Mouse (Mus musculus): ENCODE results near the gene Glt28d2. TPM values are rescaled to one million over a fixed set of nuclear protein-coding genes. Genes with fewer than 3 reads are reported as not detected.

Gene Glt28d2
- total and polyA plus RNA-seq, 3 experiments: 0.04 to 0.08 TPM; not detected in 1

DNA sequence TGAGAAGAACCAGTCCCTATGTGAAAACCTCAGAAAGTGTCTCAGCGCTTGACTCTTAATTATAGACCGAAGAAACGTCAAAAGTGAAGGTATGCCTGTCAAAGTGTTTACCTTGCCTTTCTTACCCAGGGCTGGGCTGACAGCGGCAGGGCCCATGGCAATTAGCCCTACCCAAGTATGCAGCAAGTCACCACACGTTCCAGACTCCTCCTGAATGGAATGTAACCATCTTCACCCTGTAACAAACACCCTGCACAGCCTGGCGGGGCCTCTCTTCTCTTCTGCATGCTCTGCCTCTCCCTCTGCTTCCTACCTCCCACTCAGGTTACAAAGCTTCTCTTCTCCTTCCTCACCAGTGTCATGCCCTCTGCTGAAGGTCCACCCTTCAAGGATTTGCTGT lies 44.5 kb upstream of the Glt28d2 start:
- no peaks in the 10 kb centered on the region for H3K9me3 ChIP-seq (replicated peaks; ENCODE audit: low read length)
- H3K9ac ChIP-seq (ENCODE audit: insufficient read depth, low read depth): no peak overlapping the region
- TF ChIP-seq USF2 (conservative IDR thresholded peaks at IDR 0.05; ENCODE audit: low read depth, low read length) (no peak), POLR2A (IDR thresholded peaks at IDR 0.05; ENCODE audit: low read depth, low read length) (no peak), MYC (IDR thresholded peaks at IDR 0.05; ENCODE audit: low read depth, low read length) (no peak), HCFC1 (IDR thresholded peaks at IDR 0.05; ENCODE audit: low read depth, low read length) (no peak), ZKSCAN1 (IDR thresholded peaks at IDR 0.05; ENCODE audit: borderline replicate concordance, low read depth, low read length) (no peak)
- no peaks in the 10 kb centered on the region for H3K36me3 ChIP-seq (replicated peaks in 1 of 2; ENCODE audit: control insufficient read depth in 1 of 2, insufficient read depth in 1 of 2, low read length in 1 of 2)
- H3K4me2 ChIP-seq (ENCODE audit: insufficient read depth, low read depth, poor library complexity, severe bottlenecking): no peak overlapping the region
- no peak overlapping the region for H3K4me3 ChIP-seq (replicated peaks in 1 of 3; ENCODE audit: low read depth in 2 of 3, low read length in 2 of 3, poor library complexity in 1 of 3)
- H3K27ac ChIP-seq (ENCODE audit: insufficient read depth, low read depth): no peak overlapping the region
- H3K27me3 ChIP-seq (replicated peaks): no peaks in the 10 kb centered on the region
- no peak for DNase-seq (ENCODE audit: extremely low read depth)
- in situ Hi-C loops (cut with MboI; ENCODE audit: low pct_ligation_motif_present, low pct_unique_long_range_greater_than_20kb, low sequenced_read_pairs) (no loop called here), dilution Hi-C loops (cut with MboI; ENCODE audit: extremely low pct_ligation_motif_present, extremely low pct_unique_long_range_greater_than_20kb, low sequenced_read_pairs) (no loop called here)
- peaks cover 0 to 2% of the 10 kb centered on the region in 2 experiments; a peak in 1 of 4 replicates for H3K4me1 ChIP-seq (ENCODE audit: control insufficient read depth in 1 of 2, insufficient read depth in 2 of 2)
- no peaks in the 10 kb centered on the region for H3K79me2 ChIP-seq (replicated peaks; ENCODE audit: control insufficient read depth, extremely low read depth, insufficient read depth, poor library complexity, severe bottlenecking)

DNA sequence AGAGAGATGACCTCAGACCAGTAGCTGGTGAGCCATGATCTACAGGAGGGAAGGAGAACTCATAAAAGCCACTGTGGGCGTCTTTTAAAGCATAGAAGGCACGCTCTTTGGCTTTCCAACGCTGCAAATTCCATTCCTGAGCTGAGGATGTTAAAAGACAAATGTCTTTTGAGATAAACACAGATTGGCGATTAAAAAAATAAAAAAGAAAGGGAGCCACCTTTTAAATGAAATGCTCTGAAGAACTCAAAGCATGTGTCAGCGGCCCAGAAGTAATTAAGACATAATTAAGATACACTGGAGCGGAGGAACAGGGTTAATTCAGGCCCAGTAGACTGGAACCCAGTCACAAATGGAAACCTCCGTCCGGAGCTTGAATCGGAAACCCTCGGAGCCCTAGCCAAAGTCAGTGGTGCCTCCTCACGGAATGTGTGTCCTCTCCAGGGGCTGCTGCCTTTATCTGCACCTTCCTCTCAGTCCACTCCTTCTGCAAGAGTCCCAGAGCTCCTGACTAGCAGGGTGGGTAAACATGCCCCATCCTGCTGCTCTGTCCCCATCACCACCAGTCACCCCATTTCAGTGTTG lies 43.4 kb upstream of the Glt28d2 start:
- in situ Hi-C loops (cut with MboI; ENCODE audit: low pct_ligation_motif_present, low pct_unique_long_range_greater_than_20kb, low sequenced_read_pairs) (no loop called here), dilution Hi-C loops (cut with MboI; ENCODE audit: extremely low pct_ligation_motif_present, extremely low pct_unique_long_range_greater_than_20kb, low sequenced_read_pairs) (no loop called here)
- Histone ChIP-seq H3K9me3 (replicated peaks; ENCODE audit: low read length) (no peaks in the 10 kb centered on the region), H3K4me2 (ENCODE audit: insufficient read depth, low read depth, poor library complexity, severe bottlenecking) (no peak overlapping the region), H3K9ac (ENCODE audit: insufficient read depth, low read depth) (no peak overlapping the region), H3K27me3 (replicated peaks) (no peaks in the 10 kb centered on the region), H3K4me3 (replicated peaks in 1 of 3; ENCODE audit: low read depth in 2 of 3, low read length in 2 of 3, poor library complexity in 1 of 3) (no peak overlapping the region), H3K27ac (ENCODE audit: insufficient read depth, low read depth) (no peak overlapping the region), H3K4me1 (ENCODE audit: control insufficient read depth in 1 of 2, insufficient read depth in 2 of 2) (peaks cover 0 to 2% of the 10 kb centered on the region in 2 experiments; a peak in 1 of 4 replicates), H3K36me3 (replicated peaks in 1 of 2; ENCODE audit: control insufficient read depth in 1 of 2, insufficient read depth in 1 of 2, low read length in 1 of 2) (no peaks in the 10 kb centered on the region), H3K79me2 (replicated peaks; ENCODE audit: control insufficient read depth, extremely low read depth, insufficient read depth, poor library complexity, severe bottlenecking) (no peaks in the 10 kb centered on the region)
- TF ChIP-seq ZC3H11A (IDR thresholded peaks at IDR 0.05; ENCODE audit: low read depth, low read length) (no peak), POLR2AphosphoS2 (IDR thresholded peaks at IDR 0.05; ENCODE audit: low read depth, low read length) (no peak), TCF12 (IDR thresholded peaks at IDR 0.05; ENCODE audit: low read depth, low read length) (no peak)
- DNase-seq (ENCODE audit: extremely low read depth): no peak

GRCm38 (mm10) chr3:85929711-85930110 lies 42.4 kb upstream of the Glt28d2 start:
- Histone ChIP-seq H3K9me3 (replicated peaks; ENCODE audit: low read length) (no peaks in the 10 kb centered on the region), H3K27ac (ENCODE audit: insufficient read depth, low read depth) (no peak overlapping the region), H3K79me2 (replicated peaks; ENCODE audit: control insufficient read depth, extremely low read depth, insufficient read depth, poor library complexity, severe bottlenecking) (no peaks in the 10 kb centered on the region), H3K36me3 (replicated peaks in 1 of 2; ENCODE audit: control insufficient read depth in 1 of 2, insufficient read depth in 1 of 2, low read length in 1 of 2) (no peaks in the 10 kb centered on the region), H3K4me1 (ENCODE audit: control insufficient read depth in 1 of 2, insufficient read depth in 2 of 2) (peaks cover 0 to 2% of the 10 kb centered on the region in 2 experiments; a peak in 1 of 4 replicates), H3K4me3 (replicated peaks in 1 of 3; ENCODE audit: low read depth in 2 of 3, low read length in 2 of 3, poor library complexity in 1 of 3) (no peak overlapping the region), H3K4me2 (ENCODE audit: insufficient read depth, low read depth, poor library complexity, severe bottlenecking) (no peak overlapping the region), H3K9ac (ENCODE audit: insufficient read depth, low read depth) (no peak overlapping the region), H3K27me3 (replicated peaks) (no peaks in the 10 kb centered on the region)
- dilution Hi-C loops (cut with MboI; ENCODE audit: extremely low pct_ligation_motif_present, extremely low pct_unique_long_range_greater_than_20kb, low sequenced_read_pairs) (no loop called here), in situ Hi-C loops (cut with MboI; ENCODE audit: low pct_ligation_motif_present, low pct_unique_long_range_greater_than_20kb, low sequenced_read_pairs) (no loop called here)
- TF ChIP-seq JUND (conservative IDR thresholded peaks at IDR 0.05; ENCODE audit: low read depth, low read length) (no peak), USF1 (IDR thresholded peaks at IDR 0.05; ENCODE audit: low read depth, low read length) (no peak), HCFC1 (IDR thresholded peaks at IDR 0.05; ENCODE audit: low read depth, low read length) (no peak), POLR2A (IDR thresholded peaks at IDR 0.05; ENCODE audit: low read depth, low read length) (no peak), GABPA (IDR thresholded peaks at IDR 0.05; ENCODE audit: insufficient replicate concordance, low read depth, low read length) (no peak), IRF4 (IDR thresholded peaks at IDR 0.05; ENCODE audit: low read depth, low read length) (no peak), TCF12 (IDR thresholded peaks at IDR 0.05; ENCODE audit: low read depth, low read length) (no peak), RAD21 (IDR thresholded peaks at IDR 0.05; ENCODE audit: low read depth, low read length) (no peak), MYC (IDR thresholded peaks at IDR 0.05; ENCODE audit: low read depth, low read length) (no peak), SMC3 (IDR thresholded peaks at IDR 0.05; ENCODE audit: low read depth, low read length) (no peak), NRF1 (IDR thresholded peaks at IDR 0.05; ENCODE audit: low read depth, low read length) (no peak), ELF1 (IDR thresholded peaks at IDR 0.05; ENCODE audit: low read depth, low read length) (no peak), RCOR1 (conservative IDR thresholded peaks at IDR 0.05; ENCODE audit: low read depth, low read length) (no peak), E2F4 (IDR thresholded peaks at IDR 0.05; ENCODE audit: insufficient replicate concordance, low read depth, low read length) (no peak), MEF2A (IDR thresholded peaks at IDR 0.05; ENCODE audit: borderline replicate concordance, low read depth, low read length) (no peak), ZNF384 (IDR thresholded peaks at IDR 0.05; ENCODE audit: low read depth, low read length) (no peak), POLR2AphosphoS2 (IDR thresholded peaks at IDR 0.05; ENCODE audit: low read depth, low read length) (no peak)
- DNase-seq (ENCODE audit: extremely low read depth): no peak
